Mouse (Mus musculus) E14TG2a.4 (cell line): ENCODE data around the gene Cdca7.

Experiments
- H3K27me3 ChIP-seq: 2 replicates; pipeline ENCODE4 v1.6.1; 2014; ENCODE audit warnings: low read length, control low read depth; ENCODE audit not compliant: insufficient read depth
- H3K36me3 ChIP-seq: 2 replicates; pipeline ENCODE4 v1.6.1; 2014; ENCODE audit warnings: low read length, control low read depth; ENCODE audit not compliant: insufficient read depth
- H3K4me1 ChIP-seq: replicated peaks from 2 replicates; pipeline ENCODE4 v1.6.1; 2014; ENCODE audit warnings: low read depth, low read length, control low read depth
- H3K4me3 ChIP-seq: replicated peaks from 2 replicates; pipeline ENCODE4 v1.5.1; 2014; ENCODE audit warnings: mild to moderate bottlenecking, low read length
- H3K9me3 ChIP-seq: 2 replicates; pipeline ENCODE4 v1.6.1; 2014; ENCODE audit warnings: low read length, control low read depth
- CTCF ChIP-seq: conservative IDR thresholded peaks from 2 replicates; pipeline ENCODE4 v1.5.1; 2014; ENCODE audit warnings: low read length
- NANOG ChIP-seq: IDR thresholded peaks from 2 replicates; pipeline ENCODE4 v1.6.1; 2014; ENCODE audit warnings: borderline replicate concordance, low read length, mixed read lengths
- POU5F1 ChIP-seq: IDR thresholded peaks from 2 replicates; pipeline ENCODE4 v1.6.1; 2014; ENCODE audit warnings: low read length, borderline replicate concordance

Cdca7 gene

GRCm38 (mm10) chr2:72477221-72477620 is 1.3 kb downstream of the Cdca7 start:
- no peak for TF ChIP-seq NANOG
- TF ChIP-seq CTCF = no peak
- H3K9me3 ChIP-seq = no peaks in the 10 kb centered on the region
- peak overlapping the region; percentile 96 for H3K4me3 ChIP-seq
- peaks cover 66% of the 10 kb centered on the region for H3K4me1 ChIP-seq
- peaks cover 10% of the 10 kb centered on the region; the same call in 1 of the 2 replicates for H3K27me3 ChIP-seq
- peaks cover 51% of the 10 kb centered on the region for H3K36me3 ChIP-seq

- TF ChIP-seq NANOG = no peak
- no peak for TF ChIP-seq POU5F1
- TF ChIP-seq CTCF = no peak
Observed at GRCm38 (mm10) chr2:72478176-72478575, 2.2 kb downstream of the Cdca7 start.

GRCm38 (mm10) chr2:72478921-72479320 is 3.0 kb downstream of the Cdca7 start:
- TF ChIP-seq NANOG = no peak
- TF ChIP-seq CTCF = no peak
- TF ChIP-seq POU5F1 = no peak
- Histone ChIP-seq H3K9me3 (no peaks in the 10 kb centered on the region), H3K27me3 (peaks cover 3% of the 10 kb centered on the region; the same call in 1 of the 2 replicates), H3K4me1 (peaks cover 83% of the 10 kb centered on the region), H3K4me3 (peak overlapping the region; percentile 96), H3K36me3 (peaks cover 68% of the 10 kb centered on the region)

More at GRCm38 (mm10) chr2:72478176-72478575, 2.2 kb downstream of the Cdca7 start:
- peaks cover 75% of the 10 kb centered on the region for H3K4me1 ChIP-seq
- peak overlapping the region; percentile 96 for H3K4me3 ChIP-seq
- peaks cover 60% of the 10 kb centered on the region for H3K36me3 ChIP-seq
- H3K9me3 ChIP-seq = no peaks in the 10 kb centered on the region
- H3K27me3 ChIP-seq = peaks cover 10% of the 10 kb centered on the region; the same call in 1 of the 2 replicates

GRCm38 (mm10) chr2:72479818-72480217 is 3.9 kb downstream of the Cdca7 start:
- Histone ChIP-seq H3K9me3 (no peaks in the 10 kb centered on the region), H3K4me1 (peaks cover 83% of the 10 kb centered on the region), H3K27me3 (no peaks in the 10 kb centered on the region), H3K36me3 (peaks cover 77% of the 10 kb centered on the region), H3K4me3 (peak overlapping the region; percentile 32; the same call in 1 of the 2 replicates)
- TF ChIP-seq NANOG = no peak
- no peak for TF ChIP-seq CTCF

GRCm38 (mm10) chr2:72491650-72492049 is 15.7 kb downstream of the Cdca7 start:
- TF ChIP-seq NANOG = no peak
- TF ChIP-seq POU5F1 = no peak
- no peak for TF ChIP-seq CTCF
- Histone ChIP-seq H3K4me3 (peak overlapping the region; percentile 46), H3K36me3 (peaks cover 12% of the 10 kb centered on the region), H3K9me3 (no peaks in the 10 kb centered on the region), H3K27me3 (peaks cover 8% of the 10 kb centered on the region), H3K4me1 (peaks cover 22% of the 10 kb centered on the region)

GRCm38 (mm10) chr2:72493039-72493438 is 17.1 kb downstream of the Cdca7 start:
- H3K27me3 ChIP-seq = peaks cover 20% of the 10 kb centered on the region
- H3K9me3 ChIP-seq = no peaks in the 10 kb centered on the region
- no peaks in the 10 kb centered on the region for H3K36me3 ChIP-seq
- TF ChIP-seq CTCF (no peak), NANOG (peak; percentile 69; the same call in 1 of the 2 replicates)
- H3K4me1 ChIP-seq = peaks cover 22% of the 10 kb centered on the region
- no peak overlapping the region for H3K4me3 ChIP-seq

- TF ChIP-seq NANOG = no peak
- TF ChIP-seq CTCF = no peak
- TF ChIP-seq POU5F1 = no peak
- Histone ChIP-seq H3K4me1 (peaks cover 21% of the 10 kb centered on the region), H3K27me3 (peaks cover 70% of the 10 kb centered on the region), H3K36me3 (no peaks in the 10 kb centered on the region), H3K9me3 (peaks cover 4% of the 10 kb centered on the region; the same call in 1 of the 2 replicates), H3K4me3 (peak overlapping the region; percentile 67)
Observed at GRCm38 (mm10) chr2:72499074-72499721, 23.2 kb downstream of the Cdca7 start.

- no peaks in the 10 kb centered on the region for H3K36me3 ChIP-seq
- H3K4me1 ChIP-seq = peaks cover 21% of the 10 kb centered on the region
- 0 out of 2 replicates have a peak overlapping the region, but pooled peaks have one; percentile 67 for H3K4me3 ChIP-seq
- no peak for TF ChIP-seq CTCF
- no peak for TF ChIP-seq POU5F1
- no peak for TF ChIP-seq NANOG
- peaks cover 4% of the 10 kb centered on the region; the same call in 1 of the 2 replicates for H3K9me3 ChIP-seq
- peaks cover 70% of the 10 kb centered on the region for H3K27me3 ChIP-seq
Observed at GRCm38 (mm10) chr2:72499782-72500411, 23.9 kb downstream of the Cdca7 start.
